Mouse (Mus musculus): Measurements from ENCODE around the gene Chad.
A peak's percentile ranks its signal among the peaks of the same experiment; 100 is the strongest.

Chad gene

DNA sequence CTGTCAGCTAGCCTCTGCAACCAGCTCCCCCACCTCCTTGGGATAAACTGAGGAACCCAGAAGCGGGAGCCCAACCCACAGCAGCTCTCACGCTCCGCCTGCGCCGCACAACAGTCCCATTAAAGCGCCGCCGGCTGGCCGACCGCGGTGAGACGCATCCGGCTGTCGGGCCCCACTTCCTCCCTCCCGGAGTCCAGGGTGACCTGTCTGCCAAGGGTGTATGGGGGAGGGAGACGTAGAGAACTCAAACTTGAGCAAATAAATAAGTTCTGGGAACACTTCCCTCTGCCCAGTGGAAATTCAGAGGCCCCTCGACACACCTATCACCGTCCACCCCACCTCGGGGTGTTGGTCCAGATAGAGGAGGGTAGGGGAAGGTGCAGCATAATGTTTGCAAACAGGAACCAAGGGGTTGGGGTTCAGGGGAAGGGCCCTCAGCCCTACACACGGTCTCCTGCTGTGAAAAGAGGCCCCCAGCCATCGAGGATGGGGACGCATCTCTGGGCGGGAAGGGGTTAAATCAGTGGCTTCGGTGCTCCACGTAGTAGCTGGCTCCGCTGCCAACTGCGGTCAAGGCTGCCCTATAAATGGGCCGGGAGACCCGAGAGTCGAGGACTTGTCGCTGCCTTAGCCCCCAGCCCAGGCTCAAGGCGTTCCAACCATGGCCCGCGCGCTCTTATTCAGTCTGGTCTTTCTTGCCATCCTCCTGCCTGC, at the start of gene Chad:
Gene Chad, plus strand, starts transcription at position 611 of the 714 bp plus-strand sequence.
- DNase-seq (ENCODE audit: low spot score in 2 of 2), result no peak

DNA sequence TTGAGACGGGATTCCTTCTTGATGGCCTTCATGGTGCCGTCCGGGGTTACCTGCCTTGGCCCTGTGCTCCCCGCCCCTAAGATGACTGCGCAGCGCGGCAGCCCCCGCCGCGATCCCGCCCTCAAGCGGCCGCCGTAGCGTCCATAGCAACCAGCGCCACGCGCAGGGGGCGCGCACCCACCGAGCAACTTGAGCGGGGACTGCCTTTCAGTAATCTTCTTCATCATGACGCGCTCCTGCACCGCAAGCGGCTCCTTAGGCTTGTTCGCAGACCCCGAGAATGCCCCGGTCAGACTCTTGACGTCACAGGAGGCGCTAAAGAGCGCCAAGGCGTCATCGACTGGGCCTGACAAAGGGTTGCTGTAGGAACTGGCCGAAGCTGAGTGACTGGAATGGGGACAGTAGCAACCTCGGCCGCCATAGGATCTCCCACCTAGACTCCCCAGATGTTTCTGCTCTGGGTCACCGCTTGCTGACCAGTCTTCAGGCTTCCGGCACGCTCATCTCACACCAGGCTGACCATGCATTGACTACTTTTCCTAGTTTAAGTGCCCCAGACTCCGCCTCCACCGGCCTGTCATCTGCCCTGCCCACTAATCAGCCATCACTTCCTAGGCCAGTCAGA, 43.5 kb upstream of the Chad start, which contains the start of gene Mycbpap:
Gene Mycbpap, minus strand, starts transcription at position 524 of the 625 bp plus-strand sequence.
- DNase-seq (ENCODE audit: low spot score in 2 of 2), result peak in 1 of 2 experiments; percentile 39

DNA sequence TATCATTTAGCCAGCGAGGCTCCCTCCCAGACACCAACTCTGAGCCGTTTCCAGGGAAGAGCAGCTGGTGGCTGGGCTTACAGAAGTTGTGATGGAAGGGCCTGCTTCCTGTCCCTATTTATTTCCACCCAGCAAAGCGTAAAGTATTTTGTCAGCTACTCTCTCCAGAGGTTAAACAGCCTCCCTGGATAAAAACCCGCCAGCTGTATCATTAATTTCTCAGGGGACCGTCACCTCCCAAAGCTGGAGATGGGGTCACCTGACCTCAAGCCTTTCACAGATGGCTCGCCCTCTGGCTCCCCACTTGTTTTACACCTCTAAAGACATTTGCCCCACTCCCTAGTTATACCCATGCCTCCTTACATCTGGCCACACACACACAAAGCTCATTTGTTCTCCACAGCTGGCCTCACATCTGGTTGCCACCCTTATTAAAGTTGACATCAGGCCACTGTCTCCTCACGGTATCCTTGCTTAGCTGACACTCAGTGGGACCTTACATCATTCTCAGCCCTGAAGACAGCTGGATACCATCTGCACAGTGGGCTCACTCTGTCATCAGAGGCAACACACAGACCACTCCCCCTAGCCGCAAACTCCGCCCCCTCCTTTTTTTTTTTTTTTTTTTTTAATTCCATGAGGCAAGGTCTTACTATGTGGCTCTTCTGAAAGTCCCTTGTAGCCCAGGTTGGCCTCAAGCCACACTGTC, 38.5 kb upstream of the Chad start:
- DNase-seq (ENCODE audit: low spot score in 2 of 2), result no peak

DNA sequence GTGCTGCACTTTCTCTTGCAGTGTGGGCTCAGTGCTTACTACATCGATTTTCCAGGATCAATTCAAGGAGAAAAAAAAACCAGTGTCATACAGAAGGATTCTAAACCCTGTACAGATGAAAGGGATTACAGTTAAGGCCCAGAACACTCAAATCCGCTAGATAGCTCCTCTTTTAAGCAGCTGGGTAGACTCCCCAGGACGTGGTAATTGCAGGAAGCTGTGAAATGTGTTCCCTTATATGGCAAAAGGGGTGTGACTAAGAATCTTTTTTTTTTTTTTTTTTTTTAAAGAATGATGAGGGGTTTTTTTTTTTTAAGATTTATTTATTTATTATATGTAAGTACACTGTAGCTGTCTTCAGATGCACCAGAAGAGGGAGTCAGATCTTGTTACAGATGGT, 36.0 kb upstream of the Chad start:
- DNase-seq (ENCODE audit: low spot score in 2 of 2), result no peak

DNA sequence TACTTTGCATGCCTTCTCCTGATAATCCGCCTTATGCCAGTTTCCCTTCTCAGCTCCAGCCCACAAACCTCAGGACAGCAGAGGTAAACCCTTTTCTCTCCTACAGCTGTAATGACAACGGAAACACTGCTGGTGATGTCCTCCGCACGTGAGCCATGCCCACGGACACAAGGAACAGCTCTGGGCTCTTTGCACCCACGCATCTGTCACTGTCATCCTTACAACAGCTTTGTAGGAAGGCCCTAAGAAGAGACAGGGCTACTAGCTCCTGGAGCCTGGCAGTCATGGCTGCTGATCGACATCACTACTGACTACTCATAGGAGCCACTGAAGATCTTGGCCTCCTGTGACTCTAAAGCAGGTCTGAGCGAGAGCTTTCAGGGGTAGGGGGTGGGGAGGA, 31.7 kb upstream of the Chad start:
- DNase-seq (ENCODE audit: low spot score in 2 of 2), result no peak

DNA sequence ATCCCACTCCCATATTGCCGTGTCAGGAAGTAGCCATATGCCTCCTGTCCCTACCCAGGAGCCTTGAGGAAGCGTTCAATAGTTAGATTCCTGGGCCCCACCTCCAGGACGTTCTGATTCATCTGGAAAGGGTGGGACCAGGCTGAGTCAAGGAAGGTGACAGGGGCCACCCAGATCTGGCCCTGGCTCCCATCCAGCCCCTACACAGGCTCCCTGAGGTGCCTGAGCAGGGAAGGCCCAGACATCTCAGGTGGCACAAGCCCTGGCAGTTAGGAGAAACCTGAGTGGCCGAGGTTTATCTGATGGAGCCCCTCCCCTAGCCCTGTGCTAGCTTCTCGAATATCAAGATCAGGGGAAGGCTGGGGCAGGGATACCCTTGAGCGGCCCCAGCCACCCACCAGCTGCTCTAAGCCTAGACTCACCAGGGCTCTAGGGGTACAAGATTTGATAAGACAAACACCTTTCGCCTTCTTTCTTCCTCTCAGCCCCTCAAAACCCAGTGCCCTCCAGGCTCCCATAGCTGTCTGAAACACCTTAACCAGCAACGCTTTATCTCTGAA, 26.0 kb upstream of the Chad start:
- no peak for DNase-seq (ENCODE audit: low spot score in 2 of 2)

DNA sequence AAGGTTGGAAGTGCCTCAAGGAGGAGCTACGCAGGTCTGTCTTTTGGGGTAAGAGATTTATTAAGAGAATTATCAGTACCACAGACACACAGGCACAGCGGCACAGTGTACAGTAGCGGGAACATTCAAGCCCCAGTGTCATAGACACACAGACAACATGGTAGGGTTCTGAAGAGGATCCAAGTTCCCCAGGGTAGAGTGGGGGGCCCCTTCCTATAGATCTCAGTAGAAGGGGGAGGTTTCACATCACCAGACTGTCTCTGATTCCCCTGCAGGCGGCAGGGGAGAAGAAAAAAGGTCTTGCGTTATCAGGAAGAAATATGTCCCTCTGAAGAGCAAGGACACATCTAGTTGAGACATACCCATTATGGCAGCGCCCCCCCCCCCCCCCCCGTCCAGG, 25.1 kb upstream of the Chad start:
- DNase-seq (ENCODE audit: low spot score in 2 of 2), result no peak

DNA sequence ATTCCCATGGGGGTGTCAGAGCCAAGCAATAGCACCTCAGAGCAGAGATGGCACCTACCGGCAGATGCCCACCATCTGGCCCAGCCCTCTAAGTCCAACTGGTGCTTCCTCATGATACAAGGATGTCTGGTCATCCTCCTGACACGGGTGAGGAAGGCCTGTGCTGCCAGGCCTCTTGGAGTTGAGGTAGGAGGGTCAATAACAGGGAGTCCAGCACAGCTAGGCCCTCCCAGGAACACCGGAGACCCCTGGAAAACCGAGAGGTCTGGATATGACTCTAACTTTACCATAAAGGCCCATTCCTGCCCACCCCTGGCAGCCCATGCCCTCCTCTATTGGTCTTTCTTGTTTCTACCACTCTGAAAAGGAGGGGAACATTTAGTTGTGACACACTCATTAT, 22.4 kb upstream of the Chad start:
- DNase-seq (ENCODE audit: low spot score in 2 of 2), result no peak

DNA sequence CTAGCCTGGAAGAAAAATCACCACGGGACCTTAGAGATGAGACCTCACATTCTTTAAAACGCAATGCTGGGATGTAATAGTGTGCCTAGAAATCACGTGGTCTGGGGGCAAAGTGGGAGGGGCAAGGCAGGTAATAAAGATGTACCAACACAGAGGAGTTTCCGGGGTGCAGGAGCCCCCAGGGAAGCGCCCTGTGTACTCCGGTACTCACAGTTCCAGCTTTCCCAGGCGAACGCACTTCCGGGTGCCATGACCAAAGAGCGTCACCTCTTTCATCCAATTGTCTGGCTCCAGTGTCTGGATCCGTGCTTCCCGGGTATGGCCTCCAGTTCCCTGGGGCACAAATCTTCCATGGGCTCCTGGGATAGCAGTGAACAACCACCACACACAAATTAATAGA, 21.5 kb upstream of the Chad start:
- DNase-seq (ENCODE audit: low spot score in 2 of 2), result no peak

DNA sequence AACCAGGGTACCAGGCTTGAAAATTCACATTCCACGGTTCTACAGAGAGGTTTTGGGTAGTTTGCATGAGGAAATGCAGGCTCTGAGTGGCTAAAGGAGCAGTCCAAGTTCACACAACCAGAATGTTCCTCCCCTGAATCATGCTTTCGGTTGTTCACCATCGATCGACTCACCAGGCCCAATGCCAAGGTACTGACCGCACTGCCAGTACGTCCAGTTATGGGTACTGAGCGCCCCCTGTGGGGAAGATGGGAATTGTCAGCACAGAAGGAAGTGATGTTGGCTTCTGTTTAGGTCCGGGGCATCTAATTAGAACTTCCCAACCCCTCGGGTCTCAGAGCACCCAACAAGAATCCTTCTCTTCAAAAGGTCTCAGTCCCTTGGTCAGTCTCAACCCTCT, 20.9 kb upstream of the Chad start:
- DNase-seq (ENCODE audit: low spot score in 2 of 2), result peak; percentile 85 to 89

DNA sequence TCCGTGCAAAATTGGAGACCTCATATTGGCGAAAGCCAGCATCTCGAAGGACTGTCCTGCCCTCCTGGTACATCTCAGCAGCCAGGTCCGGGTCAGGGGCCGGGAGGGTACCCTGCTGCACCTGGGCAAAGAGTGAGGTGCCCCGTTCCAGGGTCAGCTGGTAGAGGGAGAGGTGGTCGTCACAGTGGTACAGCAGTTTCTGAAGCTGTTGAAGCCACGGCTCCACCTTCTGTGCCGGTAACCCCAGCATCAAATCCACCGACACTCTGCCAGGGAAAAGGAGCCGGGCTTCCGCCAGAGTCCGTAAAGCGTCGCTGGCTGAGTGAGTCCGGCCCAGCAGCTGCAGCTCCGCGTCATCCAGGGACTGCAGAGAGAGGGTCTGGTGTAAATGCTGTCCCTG, 20.4 kb upstream of the Chad start:
- DNase-seq (ENCODE audit: low spot score in 2 of 2), result no peak

DNA sequence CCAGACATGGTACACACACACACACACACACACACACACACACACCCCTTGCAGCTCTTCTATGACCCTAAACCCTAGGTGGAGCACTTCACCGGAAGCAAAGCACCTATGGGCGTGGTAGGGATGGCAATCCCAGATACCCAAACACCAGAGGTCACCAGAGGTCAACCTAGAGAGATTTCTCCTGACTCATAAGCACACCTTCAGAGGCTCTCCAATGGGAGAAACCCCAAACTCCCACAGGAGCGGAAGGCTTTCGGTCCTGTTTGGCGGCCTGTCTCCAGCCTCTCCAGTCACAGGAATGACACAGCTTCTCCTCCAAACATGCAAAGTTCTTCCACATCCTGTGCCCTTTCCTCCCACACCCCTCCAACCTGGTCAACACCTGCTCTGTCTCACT, 18.5 kb upstream of the Chad start:
- no peak for DNase-seq (ENCODE audit: low spot score in 2 of 2)

DNA sequence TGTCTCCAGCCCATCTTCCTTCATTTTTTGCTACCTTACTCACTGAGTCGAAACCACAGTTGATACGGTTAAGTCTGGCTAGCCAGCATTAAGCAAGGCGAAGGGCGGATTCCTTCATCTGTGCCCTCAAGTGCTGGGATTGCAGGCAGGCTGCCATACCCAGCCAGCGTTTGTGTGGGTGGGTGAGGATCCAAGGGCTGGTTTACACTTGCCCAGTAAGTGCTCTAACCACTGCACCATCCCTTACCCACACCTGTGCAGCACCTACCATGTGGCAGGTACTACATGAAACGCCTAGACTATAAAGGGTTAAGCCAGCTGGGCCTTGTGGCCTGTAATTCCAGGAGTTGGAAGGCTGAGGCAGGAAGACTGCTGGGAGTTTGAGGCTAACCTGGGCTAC, 17.6 kb upstream of the Chad start:
- no peak for DNase-seq (ENCODE audit: low spot score in 2 of 2)

DNA sequence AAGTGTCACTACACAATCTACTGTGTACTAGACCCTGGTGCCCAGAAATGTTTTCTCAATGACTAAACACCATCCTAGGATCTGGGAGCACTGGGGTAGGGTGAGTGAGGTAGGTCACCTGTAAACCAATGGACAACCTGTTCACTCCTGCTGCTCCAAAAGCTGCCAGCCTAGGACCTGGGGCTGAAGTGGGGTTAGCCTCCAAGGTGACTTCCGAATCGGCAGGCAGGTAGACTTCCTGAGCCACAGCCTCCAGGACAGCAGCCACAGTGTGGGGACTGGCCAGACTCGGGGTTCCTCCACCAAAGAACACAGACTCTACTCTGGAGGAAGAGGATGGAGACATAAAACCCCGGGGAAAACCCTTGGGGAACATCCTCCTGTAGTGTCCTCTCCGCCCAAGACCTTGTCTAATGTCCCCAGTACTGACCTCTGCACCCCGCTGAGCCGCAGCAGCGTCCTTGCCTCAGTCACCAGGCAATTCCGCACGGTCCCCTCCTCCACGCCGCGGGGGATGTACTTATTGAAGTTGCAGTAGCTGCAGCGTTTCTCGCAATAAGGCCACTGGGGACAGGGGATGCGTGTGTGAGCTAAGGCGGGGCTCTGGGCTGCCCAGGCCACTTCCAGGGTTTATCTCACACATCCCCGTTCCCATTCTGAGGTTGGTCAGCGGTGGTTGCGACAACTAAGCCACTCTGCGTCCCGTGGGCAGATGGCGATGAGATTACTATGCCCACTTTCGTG, 16.6 kb upstream of the Chad start:
- DNase-seq (ENCODE audit: low spot score in 2 of 2), result peak; percentile 40 to 50

DNA sequence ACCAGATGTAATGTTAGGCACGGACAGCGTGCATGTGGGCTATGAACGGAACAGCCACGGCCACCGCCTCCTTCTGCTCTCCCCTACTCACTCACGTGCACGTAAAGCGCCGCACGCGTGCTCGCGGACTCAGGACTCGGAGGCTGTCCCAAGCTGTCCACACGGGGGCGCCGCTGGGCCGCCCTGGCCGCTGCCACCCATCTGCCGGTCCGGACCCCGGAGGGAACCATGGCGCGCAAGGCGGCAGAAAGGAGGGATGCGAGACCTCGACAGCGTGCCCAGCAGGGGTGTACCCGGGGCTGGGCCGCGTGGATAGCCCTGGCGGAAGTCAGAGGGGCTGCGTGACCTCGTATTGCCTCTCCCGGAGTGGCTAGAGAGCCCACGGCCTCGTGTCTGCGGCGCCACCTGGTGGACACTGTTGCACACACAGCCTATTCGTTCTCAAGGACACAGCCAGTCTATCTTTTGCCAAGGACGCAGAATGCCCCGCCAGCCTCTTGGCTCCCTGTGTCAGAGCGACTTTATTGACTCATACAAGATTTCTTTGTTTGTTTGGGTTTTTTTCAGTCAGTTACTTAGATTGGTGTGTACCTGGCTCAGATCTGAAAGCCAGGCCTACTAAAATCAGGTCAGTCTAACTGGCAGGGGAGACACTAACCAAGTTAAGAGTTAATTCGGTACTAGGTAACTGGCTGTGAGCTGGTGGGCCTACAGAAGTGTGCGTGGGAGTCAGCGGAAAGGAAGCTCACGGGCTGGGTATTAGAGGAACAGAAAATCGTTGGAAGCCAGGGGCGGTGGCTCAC, 15.8 kb upstream of the Chad start, which contains the start of gene Rsad1:
Gene Rsad1, minus strand, starts transcription at position 368 of the 803 bp plus-strand sequence.
- peak; percentile 91 to 95 for DNase-seq (ENCODE audit: low spot score in 2 of 2)

DNA sequence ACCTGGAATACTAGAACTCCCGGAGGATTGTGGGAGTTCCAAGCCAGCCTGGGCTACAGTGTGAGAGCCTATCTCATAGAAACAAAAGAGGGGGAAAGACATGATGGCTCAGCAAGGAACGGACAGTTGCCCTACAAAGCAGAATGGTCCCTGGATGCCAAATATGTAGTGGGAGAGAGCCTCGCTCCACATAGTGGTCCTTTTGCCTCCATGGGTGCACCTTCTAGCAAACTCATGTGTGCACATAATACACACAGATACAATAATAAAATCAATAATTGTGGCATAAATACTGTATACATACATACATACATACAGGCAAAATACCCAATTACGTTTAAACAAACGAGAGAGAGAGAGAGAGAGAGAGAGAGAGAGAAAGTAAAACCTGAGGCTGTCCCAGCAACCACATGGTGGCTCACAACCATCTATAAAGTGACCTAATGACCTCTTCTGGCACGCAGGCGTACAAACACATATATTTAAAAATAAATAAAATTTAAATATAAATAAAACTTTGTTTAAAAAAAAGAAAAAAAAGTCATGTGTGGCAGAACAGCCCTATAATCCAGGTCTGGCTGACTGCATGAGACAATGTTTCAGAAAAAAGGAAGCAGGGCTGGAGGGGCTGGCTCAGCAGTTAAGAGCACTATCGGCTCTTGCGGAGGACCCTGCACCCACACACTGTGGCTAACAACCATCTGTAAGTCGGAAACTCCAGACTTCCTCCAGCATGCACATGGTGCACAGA, 15.0 kb upstream of the Chad start:
- no peak for DNase-seq (ENCODE audit: low spot score in 2 of 2)

DNA sequence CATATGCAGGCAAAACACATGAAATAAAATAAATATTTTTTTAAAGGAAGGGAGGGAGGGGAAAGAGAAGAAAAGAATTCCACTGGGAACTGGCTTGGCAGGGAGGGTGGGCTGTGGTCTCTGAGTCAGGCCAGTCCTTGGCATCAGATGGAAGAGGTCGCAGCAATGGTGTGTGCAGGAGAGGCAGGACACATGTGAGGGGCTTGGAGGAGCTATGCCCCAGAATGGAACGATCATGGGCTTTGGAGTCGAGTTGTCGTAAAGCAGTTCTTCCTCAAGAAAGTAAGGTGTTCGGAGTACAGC, 14.5 kb upstream of the Chad start:
- DNase-seq (ENCODE audit: low spot score in 2 of 2), result no peak

DNA sequence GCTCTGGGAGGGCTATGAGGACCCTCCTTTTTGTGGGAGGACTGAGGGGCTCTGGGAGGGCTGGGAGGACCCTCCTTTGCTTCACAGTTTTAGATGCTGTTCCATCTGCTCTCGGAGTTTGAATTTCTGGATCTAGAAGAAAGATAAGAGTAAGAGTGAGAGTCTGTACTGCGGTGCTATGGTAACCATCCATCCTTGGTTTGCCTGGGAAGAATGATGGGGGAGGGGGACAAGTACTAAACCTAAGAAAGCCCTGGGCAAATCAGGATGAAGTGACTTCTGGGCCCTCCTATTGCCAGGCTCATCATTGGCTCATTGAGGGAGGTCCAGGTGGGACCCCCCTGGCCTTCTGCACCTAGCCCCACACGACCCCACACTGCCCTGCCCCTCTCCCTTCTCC, 6.6 kb upstream of the Chad start:
- no peak for DNase-seq (ENCODE audit: low spot score in 2 of 2)

DNA sequence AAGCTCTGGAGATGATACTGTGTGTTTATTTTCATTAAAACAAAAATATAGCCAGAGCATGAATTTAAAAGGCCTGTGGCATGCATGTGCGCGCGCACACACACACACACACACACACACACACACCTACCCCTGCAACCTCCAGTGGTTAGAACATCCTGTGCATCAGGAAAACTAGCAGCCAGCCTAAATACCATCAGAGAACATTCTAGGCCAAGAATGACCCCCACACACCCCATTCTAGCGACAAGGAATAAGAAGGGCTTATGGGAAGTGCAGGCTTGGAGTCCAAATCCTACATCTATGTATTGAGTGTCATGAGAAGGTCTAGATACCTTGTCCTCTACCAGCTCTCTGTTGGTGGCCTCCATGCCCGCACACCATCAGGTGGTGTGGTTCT, 1.5 kb upstream of the Chad start:
- DNase-seq (ENCODE audit: low spot score in 2 of 2), result no peak

DNA sequence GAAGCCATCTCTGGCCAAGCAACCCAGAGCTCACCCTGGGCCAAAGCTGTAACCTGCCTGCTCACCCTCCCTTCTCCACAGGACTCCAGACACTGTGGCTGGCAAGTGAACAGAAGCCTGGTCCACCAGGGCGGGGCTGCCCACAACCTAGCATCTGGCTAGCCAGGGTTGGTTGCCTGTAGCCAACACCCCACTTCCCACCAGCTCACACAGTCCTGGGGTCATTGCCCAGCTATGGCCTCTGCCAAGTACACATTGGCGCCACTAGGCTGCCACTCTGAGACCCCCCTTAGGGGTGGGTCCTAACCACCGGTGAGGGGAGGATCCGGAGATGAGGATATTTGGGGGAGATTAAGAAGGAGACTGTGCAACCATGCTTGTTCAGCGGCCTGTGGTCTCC, 1.0 kb upstream of the Chad start:
- DNase-seq (ENCODE audit: low spot score in 2 of 2), result no peak

DNA sequence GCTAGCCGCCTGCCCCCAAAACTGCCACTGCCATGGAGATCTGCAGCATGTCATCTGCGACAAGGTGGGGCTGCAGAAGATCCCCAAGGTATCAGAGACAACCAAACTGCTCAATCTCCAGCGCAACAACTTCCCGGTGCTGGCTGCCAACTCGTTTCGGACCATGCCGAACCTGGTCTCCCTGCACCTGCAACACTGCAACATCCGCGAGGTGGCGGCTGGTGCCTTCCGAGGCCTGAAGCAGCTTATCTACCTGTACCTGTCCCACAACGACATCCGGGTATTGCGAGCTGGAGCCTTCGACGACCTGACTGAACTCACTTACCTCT, 268 bp downstream of the Chad start:
- DNase-seq (ENCODE audit: low spot score in 2 of 2), result no peak

All from frontal cortex, postnatal 14 days (tissue).